Mouse (Mus musculus) activated CD4-positive, CD25-positive, alpha-beta regulatory T cell, adult 4 months (primary cell): ENCODE measurements around the gene Sfxn5. TPM values are rescaled to one million over a fixed set of nuclear protein-coding genes. Genes with fewer than 3 reads are reported as not detected.
A peak's percentile ranks its signal among the peaks of the same experiment; 100 is the strongest.

ENCODE experiments used
- ATAC-seq: one replicate; pipeline ENCODE4 v1.8.0; 2017
- polyA plus RNA-seq, 2 experiments: library from polyadenylated mRNA; unstranded; fragments of 100-300 nt; shearing (Covaris generic); gene quantifications; one replicate each; pipeline ENCODE4 v1.2.1; 2017

Gene Sfxn5
- polyA plus RNA-seq, 2 experiments from 2014 or later: 1.5 to 1.8 TPM

DNA sequence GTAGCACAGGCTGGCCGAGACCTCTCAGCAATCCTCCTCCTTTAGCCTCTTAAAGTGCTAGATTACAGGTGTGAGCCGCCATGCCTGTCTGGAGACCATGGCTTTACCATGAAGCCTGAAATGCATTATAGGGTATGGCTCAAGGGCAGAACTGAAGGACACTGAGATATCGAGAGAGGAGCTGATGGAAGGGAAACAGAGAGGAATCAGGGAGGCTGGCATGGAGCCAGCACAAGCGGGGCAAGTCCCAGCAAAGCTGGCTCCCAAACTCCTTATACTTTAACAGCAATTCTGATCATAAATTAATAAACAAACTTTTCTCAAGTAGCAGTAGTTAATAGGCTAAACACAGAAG lies 30.7 kb upstream of the Sfxn5 start:
- ATAC-seq: no peak

DNA sequence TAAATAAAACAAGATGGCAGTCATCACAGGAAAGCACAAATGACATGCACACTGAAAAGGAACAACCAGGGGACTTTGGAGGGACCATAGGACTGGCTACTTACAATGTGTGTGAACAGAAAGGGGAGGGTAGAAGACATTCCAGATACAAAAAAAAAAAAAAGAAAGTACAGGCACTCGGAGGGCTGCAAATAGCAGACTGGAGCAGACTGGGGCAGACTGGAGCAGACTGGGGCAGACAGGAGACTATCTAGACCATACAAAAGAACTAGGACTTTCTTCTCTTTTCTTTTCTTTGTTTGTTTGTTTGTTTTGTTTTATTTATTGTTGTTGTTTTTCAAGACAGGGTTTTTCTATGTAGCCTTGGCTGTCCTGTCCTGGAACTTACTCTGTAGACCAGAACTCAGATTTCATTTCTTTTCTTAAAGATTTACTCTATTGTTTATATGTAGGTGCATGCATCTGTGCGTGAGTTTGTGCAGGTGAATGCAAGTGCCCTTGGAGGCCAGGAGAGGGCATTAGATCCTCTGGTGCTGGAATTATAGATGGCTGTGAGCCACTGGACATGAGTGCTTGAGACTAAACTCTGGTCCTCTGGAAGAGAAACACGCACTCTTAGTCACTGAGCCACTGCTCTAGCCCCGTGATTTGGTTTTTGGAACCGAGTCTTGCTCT lies 30.1 kb upstream of the Sfxn5 start:
- no peak for ATAC-seq

DNA sequence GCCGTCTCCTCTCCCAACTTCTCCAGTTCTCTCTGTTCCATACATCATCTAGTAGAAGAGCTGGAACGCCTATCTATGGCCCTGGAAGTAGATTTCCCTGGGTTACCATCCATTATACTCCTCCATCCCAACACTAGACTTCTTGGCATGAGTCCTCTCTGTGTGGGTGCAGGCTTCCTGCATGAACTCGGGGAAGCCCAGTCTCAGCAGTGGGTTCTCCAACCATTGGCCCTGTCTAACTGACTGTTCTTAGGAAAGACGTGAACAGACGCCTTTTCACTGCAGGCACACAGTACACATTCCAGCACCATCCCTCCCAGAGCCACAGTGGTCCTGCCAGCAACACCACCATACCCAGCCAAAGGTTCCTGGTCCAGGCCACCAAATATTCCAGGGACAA lies 29.4 kb upstream of the Sfxn5 start:
- ATAC-seq: no peak

DNA sequence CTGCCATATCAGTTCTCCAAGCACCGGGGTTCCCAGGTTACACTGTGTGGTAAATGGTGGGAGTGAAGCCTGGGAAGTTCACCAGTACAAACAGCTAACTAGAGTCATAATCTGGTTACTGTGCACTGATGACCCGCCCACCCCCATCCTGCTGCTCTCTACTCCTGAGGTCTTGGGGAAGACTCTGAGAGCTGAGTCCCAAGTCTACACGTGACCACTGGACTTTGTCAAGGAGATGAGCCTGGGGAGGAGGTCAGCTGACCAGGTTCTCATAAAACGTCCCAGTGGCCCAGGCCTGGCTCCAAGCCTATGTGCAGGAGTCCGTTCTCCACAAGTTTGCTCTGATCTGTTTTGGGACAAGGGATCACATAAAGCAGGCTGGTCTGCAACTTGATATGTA lies 27.1 kb upstream of the Sfxn5 start:
- no peak for ATAC-seq

DNA sequence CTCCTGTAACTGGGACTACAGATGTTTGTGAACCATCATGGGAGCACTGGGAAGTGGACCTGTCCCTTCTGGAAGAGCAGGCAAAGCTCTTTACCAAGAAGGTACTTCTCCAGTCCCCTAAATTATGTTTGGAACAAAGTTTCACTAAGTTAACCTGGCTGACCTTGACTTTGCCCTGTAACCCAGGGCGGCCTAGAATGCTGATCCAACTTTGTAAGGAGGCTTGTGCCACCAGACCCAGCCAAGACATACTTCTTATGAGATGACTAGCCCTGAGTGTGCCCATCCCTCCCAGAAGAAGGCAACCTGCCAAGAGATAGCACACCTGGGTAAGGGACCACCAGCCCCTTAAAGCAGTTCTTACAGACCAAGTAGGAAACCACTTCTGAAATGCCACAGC lies 25.7 kb upstream of the Sfxn5 start:
- no peak for ATAC-seq

DNA sequence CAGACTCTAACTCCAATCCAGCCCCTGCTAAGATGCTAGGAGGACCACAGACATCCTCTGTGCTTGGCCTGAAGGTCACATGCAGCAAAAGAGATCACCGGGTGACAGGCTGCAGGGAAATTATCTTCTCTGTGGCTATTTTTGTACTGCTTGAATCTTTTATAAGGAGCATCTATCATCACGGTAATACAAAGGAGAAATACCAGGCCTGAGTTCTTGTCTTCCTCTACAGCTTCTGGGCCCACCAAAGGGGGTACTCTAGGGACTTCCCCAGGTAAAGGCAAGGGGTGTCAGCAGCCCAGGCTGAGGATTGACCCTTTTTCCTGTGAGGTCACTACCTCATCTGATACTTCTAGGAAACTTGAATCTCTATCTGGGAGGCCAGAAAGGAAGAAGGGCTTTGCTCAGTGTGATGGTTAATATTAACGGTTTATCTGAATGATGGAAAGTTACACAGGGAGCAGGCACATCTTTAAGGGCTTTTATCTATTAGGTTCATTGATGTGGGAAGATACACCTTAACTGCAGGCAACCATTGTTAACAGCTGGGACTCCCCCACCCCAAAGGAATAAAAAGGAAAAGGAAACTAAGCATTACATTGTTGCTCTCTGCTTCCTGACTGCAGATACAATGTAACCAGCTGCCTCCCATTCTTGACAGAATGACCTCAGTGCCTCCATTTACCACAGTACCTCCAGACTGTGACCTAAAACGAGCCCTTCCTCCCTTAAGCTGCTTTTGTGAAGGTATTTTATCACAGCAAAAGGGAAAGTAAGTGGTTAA lies 23.7 kb upstream of the Sfxn5 start:
- ATAC-seq: peak; percentile 62

DNA sequence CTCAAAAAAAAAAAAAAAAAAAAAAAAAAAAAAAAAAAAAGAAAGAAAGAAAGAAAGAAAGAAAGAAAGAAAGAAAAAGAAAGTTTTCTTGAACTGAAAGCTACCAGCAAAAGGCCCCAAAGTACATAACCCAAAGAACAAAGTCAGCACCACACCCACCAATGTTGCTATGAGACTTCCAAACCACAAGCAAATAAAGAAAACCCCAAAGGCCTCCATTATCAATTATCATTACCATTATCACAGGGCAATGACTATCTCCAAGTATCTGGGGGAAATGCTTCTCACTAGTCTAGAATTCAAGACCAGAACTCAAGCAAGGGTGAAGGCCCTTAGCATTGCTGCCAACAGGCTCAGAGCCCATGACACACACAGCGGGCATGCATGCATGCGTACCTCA lies 22.5 kb upstream of the Sfxn5 start:
- ATAC-seq: peak; percentile 41

DNA sequence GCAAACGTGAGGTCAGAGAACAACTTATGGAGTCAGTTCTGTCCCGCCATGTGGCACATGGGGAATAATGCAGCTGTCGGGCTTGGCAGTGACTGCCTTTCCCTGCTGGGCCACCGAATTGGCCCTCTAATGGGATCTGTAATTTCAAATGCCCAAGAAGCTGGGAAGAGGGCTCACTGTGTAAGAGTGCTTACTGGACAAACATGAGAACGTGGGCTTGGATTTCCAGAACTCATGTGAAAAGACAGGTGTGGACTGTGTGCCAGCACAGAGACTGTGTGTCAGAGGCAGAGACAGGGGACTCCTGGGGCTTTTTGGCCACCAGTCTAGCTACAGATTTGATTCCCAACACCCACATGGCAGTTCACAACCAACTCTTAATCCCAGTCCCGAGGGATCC lies 21.5 kb upstream of the Sfxn5 start:
- no peak for ATAC-seq

DNA sequence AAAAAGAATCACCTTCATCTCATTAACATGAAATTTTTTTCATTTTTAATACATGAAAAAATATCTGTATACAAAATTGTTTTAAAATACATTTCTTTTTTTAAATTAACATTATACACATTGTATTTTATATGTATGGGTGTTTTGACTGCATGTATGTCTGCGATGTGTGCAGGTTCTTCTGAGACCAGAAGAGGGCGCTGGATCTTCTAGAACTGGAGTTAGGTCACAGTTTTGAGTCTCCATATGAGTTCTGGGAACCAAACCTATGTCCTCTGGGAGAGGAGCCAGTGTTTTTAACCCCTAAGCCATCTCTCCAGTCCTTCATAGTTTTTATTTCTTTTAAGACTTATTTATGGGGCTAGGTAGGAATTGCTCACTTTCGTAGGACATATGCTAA lies 20.5 kb upstream of the Sfxn5 start:
- no peak for ATAC-seq

DNA sequence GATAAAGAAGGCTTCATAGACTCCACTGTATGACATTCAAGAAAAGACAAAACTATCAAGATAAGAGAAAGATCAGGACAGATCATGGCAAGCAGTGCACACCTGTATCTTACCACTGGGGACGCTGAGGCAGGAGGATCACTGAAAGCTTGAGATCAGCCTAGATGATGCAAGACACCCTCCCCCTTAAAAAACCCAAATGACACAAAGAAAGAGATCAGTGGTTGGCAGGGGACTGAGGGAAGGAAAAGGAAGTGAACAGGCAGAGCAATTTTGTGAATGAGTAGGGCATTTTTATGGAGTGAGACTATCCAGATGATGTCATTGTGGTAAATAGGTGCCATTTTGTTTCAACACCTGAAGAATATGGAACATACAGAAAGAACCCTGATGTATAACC lies 16.9 kb upstream of the Sfxn5 start:
- no peak for ATAC-seq

DNA sequence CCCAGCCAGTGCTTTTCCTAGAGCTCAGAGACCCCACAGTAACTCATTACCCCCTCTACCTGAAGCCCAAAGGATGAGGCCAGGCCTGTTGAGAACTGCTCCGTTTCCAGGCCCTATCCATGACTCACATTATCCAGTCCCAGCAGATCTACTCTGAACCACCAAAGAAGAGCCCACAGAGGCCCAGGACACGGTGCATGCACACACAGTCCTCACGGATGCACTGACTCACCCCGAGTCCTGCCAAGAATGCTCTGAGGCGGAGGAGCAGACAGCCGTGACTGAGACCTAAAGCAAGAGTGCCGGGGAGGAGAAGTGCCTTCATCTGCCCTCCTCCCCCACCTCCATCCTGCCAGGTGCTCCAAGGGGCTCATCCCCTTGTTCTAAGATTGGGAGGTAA lies 16.0 kb upstream of the Sfxn5 start:
- no peak for ATAC-seq

DNA sequence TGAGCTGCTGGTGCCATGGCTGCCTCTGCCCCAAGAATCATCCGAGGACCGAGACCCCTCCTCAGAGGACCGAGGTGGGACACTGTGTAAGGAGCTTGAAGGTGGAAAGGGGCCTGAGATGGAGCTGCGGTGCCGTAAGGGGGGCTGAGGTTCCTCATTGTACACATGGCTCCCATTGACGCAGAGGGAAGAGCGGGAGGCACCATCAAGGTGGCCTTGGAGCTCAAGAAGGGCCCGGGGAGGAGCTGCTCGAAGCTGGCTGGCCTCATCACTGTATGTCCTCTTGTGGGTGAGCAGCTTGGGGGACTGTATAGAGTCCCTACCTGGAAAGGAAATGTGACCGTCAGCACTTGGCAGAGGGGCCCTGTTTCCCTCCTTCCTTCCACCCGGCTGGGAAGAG lies 14.9 kb upstream of the Sfxn5 start:
- ATAC-seq: no peak

DNA sequence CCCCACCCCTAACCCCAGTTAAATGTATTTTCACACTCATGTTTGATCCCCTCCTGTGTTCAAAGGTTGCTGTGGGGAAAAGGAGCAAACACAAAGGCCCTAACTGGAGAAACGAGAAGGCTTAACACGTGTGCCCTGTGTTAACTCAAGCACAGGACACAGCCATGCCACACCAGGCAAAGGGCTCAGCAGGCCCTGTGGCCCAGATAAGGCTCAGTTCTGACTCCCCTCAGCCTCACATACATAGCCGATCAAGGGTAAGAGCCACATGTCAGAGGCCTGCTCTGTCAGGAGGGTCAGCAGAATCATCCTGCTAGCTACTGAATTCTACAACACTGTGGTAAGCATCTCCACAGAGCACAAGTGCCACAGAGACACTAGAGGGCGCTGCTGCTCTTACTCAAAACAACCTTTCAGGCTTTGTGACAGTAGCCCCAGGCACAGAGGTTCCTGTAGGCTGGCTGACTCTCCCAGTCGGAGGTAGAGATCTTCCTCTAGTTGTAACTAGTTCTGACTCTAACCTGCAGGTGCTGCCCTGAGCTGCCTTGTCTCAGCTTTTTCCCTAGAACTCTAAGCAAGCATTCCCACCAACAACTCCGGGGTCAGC lies 12.9 kb upstream of the Sfxn5 start:
- ATAC-seq: peak; percentile 95

DNA sequence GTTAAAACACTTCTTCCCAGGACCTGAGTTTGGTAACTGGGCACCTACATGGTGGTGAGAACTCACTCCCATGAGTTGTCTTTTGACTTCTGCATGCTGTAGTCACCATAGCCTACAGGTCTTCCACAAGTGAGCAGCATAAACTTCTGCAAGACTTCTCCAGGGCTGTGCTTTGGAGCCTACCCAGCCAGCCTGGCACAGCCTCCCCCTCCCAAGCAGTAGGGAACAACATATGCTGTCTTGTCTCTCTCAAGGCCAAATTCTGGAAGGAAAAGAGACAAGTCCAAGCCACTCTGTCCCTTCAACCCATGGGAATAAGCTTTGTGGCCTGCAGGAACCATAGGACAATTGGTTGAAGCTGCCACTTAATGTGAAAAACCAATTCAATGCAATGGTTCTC lies 11.7 kb upstream of the Sfxn5 start:
- no peak for ATAC-seq

DNA sequence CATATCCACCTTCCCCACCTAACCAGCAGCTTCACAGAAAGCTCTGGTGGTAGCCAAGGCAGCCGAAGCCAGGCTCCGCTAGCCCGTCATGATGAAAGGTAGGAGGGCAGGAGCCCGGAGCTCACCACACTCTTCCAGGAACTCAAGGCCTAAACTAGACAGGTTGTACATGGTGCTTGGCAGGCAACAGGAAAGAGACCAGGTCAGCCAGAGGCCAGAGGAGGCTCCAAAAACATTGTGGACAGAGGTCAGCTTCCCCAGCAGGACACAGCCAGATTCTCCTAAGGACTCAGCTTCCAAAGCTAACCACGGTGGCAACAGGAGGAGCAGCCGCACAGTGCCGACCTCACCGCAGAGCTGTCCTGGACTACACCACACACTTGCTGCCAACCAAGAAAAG lies 9.8 kb upstream of the Sfxn5 start:
- ATAC-seq: no peak

DNA sequence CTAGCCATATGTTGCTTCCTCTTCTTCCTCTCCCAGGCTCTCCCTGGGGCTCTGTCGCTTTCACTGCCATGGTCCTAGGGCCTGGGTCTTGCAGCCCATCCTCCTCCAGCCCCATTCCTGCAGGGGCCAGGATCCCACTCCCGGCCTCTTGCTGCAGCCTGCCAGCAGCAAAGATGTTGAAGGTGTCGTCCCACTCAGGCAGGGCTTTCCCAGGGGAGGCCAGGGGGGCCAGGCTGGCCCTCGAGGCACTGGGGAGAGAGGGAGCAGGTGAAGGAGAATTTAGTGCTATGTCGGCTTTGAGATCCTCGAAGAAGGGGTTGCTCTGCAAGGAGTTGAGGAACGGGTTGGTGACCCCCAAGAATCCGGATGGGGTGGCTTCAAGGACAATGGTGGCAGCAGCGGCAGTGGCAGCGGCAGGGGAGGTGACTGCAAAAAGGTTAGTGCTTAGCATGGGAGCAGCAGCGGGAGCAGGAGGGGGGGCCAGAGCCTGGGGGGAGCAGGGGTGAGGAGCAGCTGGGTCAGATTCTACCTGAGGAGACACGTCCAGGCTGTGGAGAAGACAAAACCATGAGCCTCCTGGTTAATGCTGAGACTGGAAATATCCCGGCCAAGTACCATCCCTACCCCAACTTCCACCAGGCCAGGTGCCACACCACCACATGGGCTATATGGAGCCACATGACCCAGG lies 8.7 kb upstream of the Sfxn5 start:
- no peak for ATAC-seq

DNA sequence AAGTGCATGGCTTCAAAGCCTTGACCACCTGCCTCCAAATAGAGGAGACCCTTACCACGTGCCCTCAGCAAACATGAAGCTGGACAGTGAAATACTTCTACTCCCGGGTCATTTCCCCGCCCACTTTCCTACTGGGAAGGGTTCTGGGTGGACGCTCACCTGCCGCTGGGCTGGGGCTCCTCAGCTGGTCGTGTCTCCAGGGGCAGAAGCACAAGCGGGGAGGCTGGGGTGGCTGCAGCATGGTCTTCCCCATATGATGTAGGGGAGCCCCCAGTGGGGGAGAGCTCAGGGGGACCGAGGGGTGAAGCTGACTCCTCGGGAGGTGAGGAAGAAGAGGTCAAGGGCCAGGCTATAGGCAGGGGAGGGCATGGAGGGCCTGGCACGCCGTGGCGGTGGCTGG lies 7.0 kb upstream of the Sfxn5 start:
- ATAC-seq: no peak

DNA sequence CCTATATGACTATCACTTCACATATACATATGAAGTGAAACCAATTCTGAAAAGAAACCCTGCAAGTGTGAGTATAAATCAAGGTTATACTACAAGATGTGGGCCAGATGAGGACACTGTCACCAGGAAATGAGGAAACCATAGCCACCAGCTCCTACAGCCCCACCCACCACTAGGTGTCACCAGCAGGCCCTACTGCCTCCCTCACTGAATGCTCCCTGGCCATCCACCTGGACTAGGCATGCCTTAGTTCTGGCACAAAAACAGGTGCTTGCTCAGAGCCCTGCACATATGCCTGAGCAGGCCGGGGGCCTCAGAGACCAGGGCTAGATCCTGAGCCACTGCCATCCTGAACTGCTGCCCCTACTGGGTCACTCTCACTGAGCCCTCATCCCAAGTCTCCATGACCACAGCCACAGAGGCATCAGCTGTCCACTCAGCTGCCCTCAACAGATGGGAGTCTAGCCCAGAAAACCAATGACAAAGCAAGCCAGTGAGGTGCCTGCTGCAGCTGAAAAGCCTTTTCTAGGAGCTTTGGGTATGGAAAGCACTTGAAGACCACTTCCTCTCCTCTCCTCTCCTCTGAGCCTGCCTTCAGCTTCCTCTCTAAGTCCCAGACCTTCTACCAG lies 6.2 kb upstream of the Sfxn5 start:
- peak; percentile 78 for ATAC-seq

DNA sequence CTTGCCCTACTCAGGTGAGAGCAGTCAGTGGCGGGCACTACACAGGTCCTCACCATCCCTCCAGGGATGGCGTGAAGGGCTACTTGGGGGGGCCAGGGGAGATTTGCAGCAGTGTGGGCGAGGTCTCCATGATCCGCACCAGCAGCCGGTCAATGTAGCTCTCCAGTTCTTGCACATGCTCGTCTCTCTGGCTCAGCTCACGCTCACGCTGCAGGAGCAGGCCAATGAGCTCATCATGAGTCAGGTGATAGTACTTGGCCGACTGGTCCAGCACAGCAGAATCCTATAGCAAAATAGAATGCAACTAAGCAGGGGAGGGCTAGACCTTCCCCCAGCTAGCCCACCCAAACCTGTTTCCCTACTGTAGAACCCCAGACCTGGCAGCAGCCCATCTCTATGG lies 3.7 kb upstream of the Sfxn5 start:
- no peak for ATAC-seq

DNA sequence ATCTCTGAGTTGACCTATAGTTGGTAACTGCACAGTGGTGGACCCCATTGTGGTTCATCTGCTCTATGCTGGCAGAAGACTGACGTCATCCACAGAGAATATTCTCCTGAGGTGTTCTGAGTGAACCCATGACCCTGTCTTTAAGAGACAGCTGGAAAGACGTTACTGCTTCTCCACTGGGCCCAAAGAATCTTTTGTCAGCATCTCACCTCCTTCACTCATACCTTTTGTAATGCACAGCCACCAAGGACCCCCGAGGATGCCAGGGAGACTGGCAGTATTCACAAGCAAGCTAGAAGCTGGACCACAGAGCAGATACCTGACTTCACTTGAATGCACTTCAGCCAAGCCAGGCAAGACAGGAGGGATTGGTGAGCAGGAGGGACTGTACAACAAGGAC lies 2.1 kb upstream of the Sfxn5 start:
- no peak for ATAC-seq

DNA sequence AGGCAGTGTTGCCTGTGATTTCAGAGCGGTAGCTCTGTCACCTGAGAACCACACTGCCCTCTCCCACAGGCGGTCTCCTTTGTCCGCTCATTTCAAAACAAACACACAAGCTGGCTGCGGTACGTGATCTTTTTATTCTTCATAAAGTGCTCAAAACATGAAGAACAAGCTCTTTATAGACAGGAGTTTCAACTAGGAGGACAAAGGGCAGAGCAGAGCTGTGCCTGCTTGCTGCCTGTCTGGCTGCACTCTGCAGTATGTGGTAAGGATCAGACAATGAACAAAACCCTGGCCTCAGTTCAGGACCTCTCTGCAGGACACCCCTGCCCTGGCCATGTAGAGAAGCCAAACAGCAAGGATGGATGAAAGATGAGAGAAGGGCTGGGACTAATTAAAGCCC lies 1.6 kb upstream of the Sfxn5 start:
- no peak for ATAC-seq

DNA sequence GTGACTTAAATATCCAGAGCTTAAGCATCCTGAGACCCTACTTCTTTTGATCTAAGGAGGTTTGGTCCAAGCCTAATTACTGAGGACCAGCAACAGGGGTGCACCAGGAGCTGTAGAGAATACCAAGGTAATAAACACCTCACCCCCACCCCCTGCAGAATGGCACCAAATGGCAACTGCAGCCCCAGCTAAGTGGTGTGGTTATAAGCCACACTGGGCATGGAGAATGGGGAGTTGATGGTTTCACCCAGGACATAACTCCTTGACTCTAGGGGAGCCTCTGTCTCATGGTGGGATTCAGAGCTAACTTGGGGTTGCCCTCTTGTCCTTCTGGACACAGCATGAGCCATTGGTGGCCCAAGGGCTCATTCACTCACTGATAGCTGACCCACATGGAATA lies 1.0 kb upstream of the Sfxn5 start:
- ATAC-seq: no peak

DNA sequence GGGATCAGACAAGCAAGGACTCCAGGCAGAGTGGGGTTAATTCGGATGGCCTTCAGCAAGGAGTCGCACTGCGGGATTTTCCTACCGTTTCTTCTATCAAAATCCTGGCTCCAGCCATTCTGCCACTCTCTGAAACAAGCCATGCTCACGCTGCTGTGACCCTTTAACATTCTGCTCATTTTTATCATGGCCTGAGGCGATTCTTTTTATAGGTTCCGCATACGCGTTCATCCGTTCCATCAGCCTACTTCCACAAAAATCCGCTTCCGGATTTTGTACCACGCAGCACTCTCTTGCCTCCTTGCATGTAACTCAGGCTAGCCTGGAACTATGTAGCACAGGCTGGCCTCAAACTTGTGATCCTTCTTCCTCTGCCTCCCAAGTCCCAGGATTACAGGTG lies 510 bp upstream of the Sfxn5 start:
- peak; percentile 3 for ATAC-seq
